Mouse (Mus musculus) intestine, embryonic 16.5 days (tissue): ENCODE data around the gene Cdh7. TPM values are rescaled to one million over a fixed set of nuclear protein-coding genes. Genes with fewer than 3 reads are reported as not detected.
"Not testable (repeated sequence)": the region's sequence is repeated elsewhere in the genome, so short reads cannot be mapped to it uniquely, and the experiment has no call there.

Experiments used
- ATAC-seq: fragments of 200-750 bp; cut with Nextera tagmentation; 2 replicates; pipeline ENCODE4 v1.8.0; 2017; ENCODE audit warnings: moderate TSS enrichment, moderate library complexity
- H3K27ac ChIP-seq: fragments of 300-500 bp; sonication (generic); 2 replicates; pipeline ENCODE4 v1.5.1; 2014; ENCODE audit warnings: mild to moderate bottlenecking, low read length
- H3K27me3 ChIP-seq: fragments of 300-500 bp; sonication (generic); replicated peaks from 2 replicates; pipeline ENCODE4 v1.6.1; 2014; ENCODE audit warnings: low read length, control low read depth, mixed read lengths; ENCODE audit not compliant: control insufficient read depth, insufficient read depth
- H3K36me3 ChIP-seq: fragments of 300-500 bp; sonication (generic); 2 replicates; pipeline ENCODE4 v1.6.1; 2014; ENCODE audit warnings: low read length, control low read depth; ENCODE audit not compliant: control insufficient read depth, insufficient read depth
- H3K4me1 ChIP-seq: fragments of 300-500 bp; sonication (generic); 2 replicates; pipeline ENCODE4 v1.6.1; 2014; ENCODE audit warnings: low read length, control low read depth, mixed read lengths; ENCODE audit not compliant: control insufficient read depth, insufficient read depth
- H3K4me2 ChIP-seq: fragments of 300-500 bp; sonication (generic); 2 replicates; pipeline ENCODE4 v1.6.1; 2014; ENCODE audit warnings: low read depth, low read length, control low read depth
- H3K4me3 ChIP-seq: fragments of 300-500 bp; sonication (generic); 2 replicates; pipeline ENCODE4 v1.5.1; 2014; ENCODE audit warnings: mild to moderate bottlenecking, low read length
- H3K9ac ChIP-seq: fragments of 300-500 bp; sonication (generic); 2 replicates; pipeline ENCODE4 v1.6.1; 2014; ENCODE audit warnings: low read depth, low read length
- H3K9me3 ChIP-seq: fragments of 300-500 bp; sonication (generic); 2 replicates; pipeline ENCODE4 v1.6.1; 2016; ENCODE audit warnings: low read length, control low read depth; ENCODE audit not compliant: control insufficient read depth
- WGBS: fragments of 180-500 bp; shearing (Covaris S2); extraction: QIAGEN DNeasy Blood & Tissue Kit; methylation state at CpG from one replicate; pipeline ENCODE4 v1.1.7; 2014; 5-methylcytosine and 5-hydroxymethylcytosine counted together
- polyA plus RNA-seq: library from polyadenylated mRNA; unstranded; fragments of >200 nt; fragmentation: Nextera tagmentation; extraction: Ambion mirVana; gene quantifications from 2 replicates; pipeline ENCODE4 v1.2.1, GENCODE M21; 2015

The Cdh7 gene
- polyA plus RNA-seq, 1 experiment from 2014 or later = 0.65 TPM

GRCm38 (mm10) chr1:110118862-110119261 is 136.6 kb downstream of the Cdh7 start:
- H3K27ac ChIP-seq = no peak overlapping the region
- no peaks in the 10 kb centered on the region for H3K36me3 ChIP-seq
- no peak overlapping the region for H3K4me2 ChIP-seq
- no peaks in the 10 kb centered on the region for H3K27me3 ChIP-seq
- WGBS = 68% methylated on average over 1 of the region's 1 CpGs
- H3K4me3 ChIP-seq = no peak overlapping the region
- no peaks in the 10 kb centered on the region for H3K4me1 ChIP-seq
- H3K9ac ChIP-seq = no peak overlapping the region
- no peaks in the 10 kb centered on the region for H3K9me3 ChIP-seq
- no peak for ATAC-seq

GRCm38 (mm10) chr1:110171459-110171858 is 189.2 kb downstream of the Cdh7 start:
- ATAC-seq, H3K9ac ChIP-seq, H3K9me3 ChIP-seq, H3K4me3 ChIP-seq, H3K4me2 ChIP-seq, H3K27me3 ChIP-seq, H3K36me3 ChIP-seq, H3K4me1 ChIP-seq, H3K27ac ChIP-seq: not testable (repeated sequence)
- 95% methylated on average over 2 of the region's 12 CpGs for WGBS
